Mouse (Mus musculus) embryonic fibroblast, embryonic 13.5 days (primary cell): Measurements from ENCODE around the gene Acot6. TPM values are rescaled to one million over a fixed set of nuclear protein-coding genes. Genes with fewer than 3 reads are reported as not detected.

Experiments
- H3K27ac ChIP-seq: 2 replicates; pipeline ENCODE4 v1.5.1; 2012; ENCODE audit warnings: low read length, control low read depth, inconsistent platforms; ENCODE audit not compliant: insufficient read depth
- H3K4me1 ChIP-seq: 2 replicates; pipeline ENCODE4 v1.6.1; 2011; ENCODE audit warnings: low read length; ENCODE audit not compliant: control insufficient read depth, insufficient read depth
- H3K4me3 ChIP-seq: 2 replicates; pipeline ENCODE4 v1.5.1; 2011; ENCODE audit warnings: mild to moderate bottlenecking, control low read depth, low read length; ENCODE audit not compliant: insufficient read depth
- CTCF ChIP-seq: IDR thresholded peaks from 2 replicates; pipeline ENCODE4 v1.5.1; 2011; ENCODE audit warnings: mild to moderate bottlenecking, control low read depth, low read length, moderate library complexity, borderline replicate concordance; ENCODE audit not compliant: insufficient read depth
- POLR2A ChIP-seq: IDR thresholded peaks from 2 replicates; pipeline ENCODE4 v1.6.1; 2011; ENCODE audit warnings: low read depth, mild to moderate bottlenecking, control low read depth, low read length, moderate library complexity
- polyA plus RNA-seq: library from polyadenylated mRNA; stranded (reverse); fragments of >200 nt; gene quantifications from 2 replicates; pipeline ENCODE4 v1.2.4, GENCODE M21; 2011; ENCODE audit warnings: low read depth; ENCODE audit not compliant: missing spikeins, insufficient read length

The Acot6 gene
- polyA plus RNA-seq, 1 experiment, result 4.4 TPM

DNA sequence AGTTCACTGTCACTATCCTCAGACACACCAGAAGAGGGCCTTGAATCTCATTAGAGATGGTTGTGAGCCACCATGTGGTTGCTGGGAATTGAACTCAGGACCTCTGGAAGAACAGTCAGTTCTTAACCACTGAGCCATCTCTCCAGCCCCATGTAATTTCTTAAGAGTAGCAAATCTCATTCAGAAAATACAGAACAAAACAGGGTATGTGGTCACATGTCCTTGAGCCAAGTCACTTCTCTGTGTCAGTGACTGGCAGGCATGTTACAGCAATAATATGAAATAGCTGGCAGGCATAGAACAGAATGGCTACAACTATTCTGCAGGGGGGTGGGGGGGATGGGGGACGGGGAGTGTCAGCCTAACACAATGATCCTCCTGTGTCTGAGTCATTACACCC, 383 bp upstream of the Acot6 start:
- H3K4me3 ChIP-seq, result no peak overlapping the region
- no peak overlapping the region for H3K27ac ChIP-seq
- TF ChIP-seq POLR2A, result no peak
- no peaks in the 10 kb centered on the region for H3K4me1 ChIP-seq

- TF ChIP-seq CTCF (no peak), POLR2A (no peak)
Measured at GRCm38 (mm10) chr12:84101493-84101845, 1.0 kb downstream of the Acot6 start.

DNA sequence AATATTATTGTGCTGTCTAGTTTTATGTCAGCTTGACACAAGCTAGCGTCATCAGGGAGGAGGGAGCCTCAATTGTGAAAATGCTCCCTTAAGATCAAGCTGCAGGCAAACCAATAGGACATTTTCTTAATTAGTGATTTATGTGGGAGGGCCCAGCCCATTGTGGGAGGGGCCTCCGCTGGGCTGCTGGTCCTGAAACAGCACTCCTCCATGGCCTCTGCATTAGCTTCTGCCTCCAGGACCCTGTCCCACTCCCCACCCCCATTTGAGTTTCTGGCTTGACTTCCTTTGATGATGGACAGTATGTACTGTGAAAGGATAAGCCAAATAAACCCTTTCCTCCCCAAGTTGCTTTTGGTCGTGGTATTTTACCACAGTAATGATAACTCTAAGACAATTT, 6.6 kb downstream of the Acot6 start:
- no peak overlapping the region for H3K27ac ChIP-seq
- TF ChIP-seq CTCF, result no peak
- no peak for TF ChIP-seq POLR2A
- no peak overlapping the region for H3K4me3 ChIP-seq
- H3K4me1 ChIP-seq, result no peaks in the 10 kb centered on the region

More at GRCm38 (mm10) chr12:84101493-84101845, 1.0 kb downstream of the Acot6 start:
- H3K27ac ChIP-seq, result no peak overlapping the region
- H3K4me3 ChIP-seq, result peak overlapping the region; percentile 35
- no peaks in the 10 kb centered on the region for H3K4me1 ChIP-seq

GRCm38 (mm10) chr12:84107692-84108091, 7.2 kb downstream of the Acot6 start:
- H3K4me3 ChIP-seq, result no peak overlapping the region
- H3K4me1 ChIP-seq, result no peaks in the 10 kb centered on the region
- no peak overlapping the region for H3K27ac ChIP-seq
- no peak for TF ChIP-seq POLR2A
- TF ChIP-seq CTCF, result no peak

GRCm38 (mm10) chr12:84109924-84110323, 9.5 kb downstream of the Acot6 start:
- no peak for TF ChIP-seq CTCF
- TF ChIP-seq POLR2A, result no peak
- no peak overlapping the region for H3K4me3 ChIP-seq
- H3K27ac ChIP-seq, result no peak overlapping the region
- H3K4me1 ChIP-seq, result peaks cover 2% of the 10 kb centered on the region; the same call in 1 of the 2 replicates

DNA sequence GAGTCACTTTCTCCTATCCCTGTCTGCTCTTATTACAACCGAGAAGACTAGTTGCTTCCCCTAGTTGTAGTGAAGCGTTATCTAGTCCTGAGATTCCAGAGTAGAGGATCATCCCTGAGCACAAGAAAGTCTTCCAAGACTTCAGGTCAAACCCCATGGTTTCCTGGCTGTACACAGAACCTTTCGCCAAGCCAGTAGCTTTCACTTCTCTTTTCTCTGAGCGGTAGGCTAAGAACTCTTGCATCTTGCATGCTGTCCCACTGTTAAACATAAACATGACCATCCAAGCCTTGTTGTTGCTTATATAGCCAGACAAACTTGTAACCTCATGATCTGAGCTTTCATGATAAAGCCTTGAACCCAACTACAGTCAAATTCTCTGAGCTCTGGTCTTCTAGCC, 10.4 kb downstream of the Acot6 start:
- TF ChIP-seq CTCF, result no peak
- TF ChIP-seq POLR2A, result no peak
- Histone ChIP-seq H3K4me3 (no peak overlapping the region), H3K27ac (no peak overlapping the region), H3K4me1 (peaks cover 6% of the 10 kb centered on the region; the same call in 1 of the 2 replicates)

DNA sequence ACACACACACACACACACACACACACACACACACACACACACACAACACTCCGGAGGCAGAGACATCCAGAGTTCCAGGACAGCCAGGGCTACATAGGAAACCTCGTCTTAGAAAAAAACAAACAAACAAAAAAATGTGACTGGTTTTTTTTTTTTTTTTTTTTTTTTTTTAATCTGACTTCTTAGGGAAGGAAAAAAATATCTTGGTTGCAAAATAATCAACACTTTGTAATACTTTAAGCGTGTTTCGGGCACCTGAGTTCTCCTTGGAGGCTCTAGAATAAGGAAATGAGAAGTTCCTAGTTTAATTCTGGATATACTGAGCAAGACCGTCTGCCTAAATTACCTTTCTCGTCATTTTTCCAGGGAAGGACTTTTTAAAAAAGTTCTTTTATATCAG, 13.2 kb downstream of the Acot6 start:
- TF ChIP-seq POLR2A (no peak), CTCF (no peak)
- peaks cover 6% of the 10 kb centered on the region; the same call in 1 of the 2 replicates for H3K4me1 ChIP-seq
- H3K27ac ChIP-seq, result no peak overlapping the region
- peak overlapping the region; percentile 23; the same call in 1 of the 2 replicates for H3K4me3 ChIP-seq

DNA sequence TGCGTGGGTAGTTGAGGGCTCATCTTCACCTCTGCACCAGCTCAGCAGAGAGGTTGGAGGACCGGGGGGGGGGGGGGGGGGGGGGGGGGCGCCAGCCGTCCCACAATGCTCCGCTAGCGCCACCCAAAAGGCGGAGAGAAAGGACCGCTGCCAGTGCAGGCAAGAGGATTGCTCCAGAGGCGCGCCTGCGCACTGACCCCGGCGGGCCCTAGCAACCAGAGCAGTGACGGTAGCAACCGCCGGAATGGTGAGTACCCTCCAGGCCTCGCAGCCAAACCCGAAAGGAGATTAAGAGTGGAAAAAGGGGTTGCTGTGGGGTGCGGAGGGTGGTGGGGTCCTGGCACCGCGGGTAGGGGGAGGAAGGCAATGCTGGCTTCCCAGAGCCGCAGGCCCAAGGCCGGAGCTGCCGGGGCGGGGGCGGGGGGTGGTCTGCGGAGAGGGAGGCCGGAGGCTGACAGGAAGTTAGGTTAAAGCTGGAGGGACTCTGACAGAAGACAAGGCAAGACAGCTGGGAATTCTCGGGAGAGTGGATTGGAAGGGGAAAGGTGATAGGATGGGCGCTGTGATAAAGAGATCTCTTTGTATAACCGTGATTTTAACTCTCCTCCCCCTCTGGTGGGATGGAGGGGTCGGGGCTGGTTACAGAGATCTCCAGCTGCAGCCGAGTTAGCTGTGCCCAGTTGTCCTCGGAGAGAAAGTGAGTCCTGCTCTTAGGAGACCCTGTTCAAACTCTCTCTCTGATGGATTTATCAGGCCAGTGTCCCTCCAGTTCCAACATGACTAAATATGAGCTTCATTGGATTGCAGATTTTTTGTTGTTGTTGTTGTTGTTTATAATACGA, 13.9 kb downstream of the Acot6 start, which contains the start of gene Dnal1:
Gene Dnal1 (plus strand): TSS at position 214 of the 842 bp plus-strand sequence.
- H3K4me1 ChIP-seq, result peaks cover 6% of the 10 kb centered on the region; the same call in 1 of the 2 replicates
- no peak within 1 kb of the TSS for H3K27ac ChIP-seq
- H3K4me3 ChIP-seq, result peak within 1 kb of the TSS; percentile 81
- TF ChIP-seq CTCF (no peak), POLR2A (peak; percentile 63)

DNA sequence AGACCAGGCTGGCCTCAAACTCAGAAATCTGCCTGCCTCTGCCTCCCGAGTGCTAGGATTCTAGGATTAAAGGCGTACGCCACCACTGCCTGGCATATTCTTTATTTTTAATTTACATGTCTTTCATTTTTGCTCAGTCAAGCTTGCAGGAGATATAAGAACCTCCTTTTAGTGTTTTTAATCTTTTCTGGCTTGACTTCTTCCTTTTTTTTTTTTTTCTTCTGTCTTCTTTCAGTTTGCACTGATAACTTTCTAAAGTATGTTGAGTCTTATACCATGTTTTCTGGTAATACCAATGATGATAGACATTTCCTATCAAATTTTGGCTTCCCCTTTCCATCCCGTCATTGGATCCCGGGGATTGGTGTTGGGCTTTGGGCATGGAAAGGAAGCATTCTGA, 19.1 kb downstream of the Acot6 start:
- no peak overlapping the region for H3K27ac ChIP-seq
- TF ChIP-seq CTCF (no peak), POLR2A (no peak)
- no peak overlapping the region for H3K4me3 ChIP-seq
- H3K4me1 ChIP-seq, result peaks cover 6% of the 10 kb centered on the region; the same call in 1 of the 2 replicates

DNA sequence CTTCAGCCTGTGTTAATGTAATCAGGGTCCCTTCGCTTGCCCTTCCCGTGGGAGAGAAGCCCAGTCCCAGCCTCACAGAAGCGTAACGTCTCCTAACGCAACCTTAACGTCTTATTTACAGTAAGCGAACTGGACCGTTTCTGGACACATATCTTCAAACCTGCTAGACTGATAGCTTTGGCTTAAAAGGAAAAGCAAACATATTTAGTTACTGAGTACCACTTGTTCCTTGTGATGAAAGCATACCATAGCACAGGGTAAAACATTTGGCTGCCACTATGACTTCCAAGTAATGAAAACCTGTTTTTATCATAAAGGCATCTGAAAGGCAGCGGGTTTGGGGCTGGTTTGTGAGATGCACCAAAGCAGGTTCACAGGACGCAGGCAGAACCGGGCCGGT, 25.4 kb downstream of the Acot6 start:
- H3K4me3 ChIP-seq, result no peak overlapping the region
- H3K27ac ChIP-seq, result no peak overlapping the region
- H3K4me1 ChIP-seq, result no peaks in the 10 kb centered on the region
- TF ChIP-seq POLR2A (no peak), CTCF (no peak)
